Mouse (Mus musculus) heart, adult 11 months (tissue): Measurements from ENCODE around the gene Sdk2.

Source experiments
- DNase-seq: peaks from one replicate; pipeline ENCODE4 v3.0.0; 2022

The Sdk2 gene

DNA sequence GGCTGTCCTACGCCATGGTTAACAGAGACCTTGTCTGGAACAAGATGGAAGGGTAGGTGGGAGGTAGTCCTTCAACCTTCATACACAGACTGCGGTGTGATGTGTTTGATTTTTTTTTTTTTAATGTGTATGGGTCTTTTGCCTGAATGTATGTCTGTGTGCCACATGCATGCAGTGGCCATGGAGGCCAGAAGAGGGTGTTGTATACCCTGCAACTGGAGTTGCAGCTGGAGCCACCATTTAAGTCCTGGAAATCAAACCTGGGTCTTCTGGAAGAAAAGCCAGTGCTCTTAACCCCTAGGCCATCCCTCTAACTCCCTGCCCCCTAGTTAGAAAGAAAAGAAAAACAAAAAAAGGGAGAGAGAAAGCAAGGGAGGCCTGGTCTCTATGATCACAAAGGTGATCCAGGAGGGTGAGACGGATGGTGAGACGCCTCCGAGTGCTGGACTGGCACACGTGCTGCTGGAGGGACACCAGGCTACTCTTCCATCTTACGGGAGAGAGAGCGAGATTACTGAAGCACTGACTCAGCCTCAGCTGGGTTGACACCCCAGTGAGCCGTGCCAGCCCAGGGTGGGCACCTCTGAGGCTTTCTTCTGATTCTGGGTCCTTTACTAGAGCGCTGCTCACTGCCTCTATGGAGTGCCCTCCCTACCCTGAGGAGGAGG lies 334.8 kb downstream of the Sdk2 start:
- no peak for DNase-seq

DNA sequence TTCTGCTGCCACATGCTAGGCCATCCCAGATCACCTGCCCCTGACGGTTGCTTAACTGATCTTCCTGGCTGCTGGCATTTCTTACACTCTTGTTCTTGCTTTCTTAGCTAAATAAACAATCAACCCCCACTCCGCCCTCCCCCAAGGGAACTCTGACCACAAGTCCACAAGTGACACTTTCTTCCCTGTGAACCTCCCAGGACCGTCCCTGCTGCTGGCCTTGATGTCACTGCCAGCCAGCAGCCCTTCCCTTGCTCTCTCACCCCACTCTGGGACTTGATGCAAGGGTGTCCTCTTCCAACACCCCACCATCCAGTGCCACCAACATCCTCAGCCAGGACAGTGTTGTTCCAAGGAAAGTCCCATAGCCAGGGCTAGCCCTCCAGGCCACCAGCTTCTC lies 336.0 kb downstream of the Sdk2 start:
- no peak for DNase-seq

DNA sequence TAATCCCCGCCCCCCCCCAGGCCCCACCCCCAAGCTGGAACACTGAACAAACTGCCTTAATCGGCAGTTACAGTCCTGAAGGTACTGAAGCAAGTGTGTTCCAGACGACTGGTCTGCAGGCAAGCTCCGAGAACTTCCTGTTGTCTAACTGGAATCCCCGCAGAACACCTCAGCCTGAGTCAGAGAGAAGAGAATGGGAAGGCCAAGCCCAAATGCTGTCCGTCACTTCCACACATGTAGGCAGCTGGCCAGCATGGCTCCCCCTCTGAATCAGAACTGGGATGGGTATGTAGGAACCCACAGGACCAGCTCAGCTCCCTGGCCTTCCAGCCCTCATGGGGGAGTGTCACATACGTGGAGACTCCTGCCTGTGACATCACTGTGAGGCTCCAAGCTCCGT lies 336.9 kb downstream of the Sdk2 start:
- DNase-seq, result peak; percentile 93

DNA sequence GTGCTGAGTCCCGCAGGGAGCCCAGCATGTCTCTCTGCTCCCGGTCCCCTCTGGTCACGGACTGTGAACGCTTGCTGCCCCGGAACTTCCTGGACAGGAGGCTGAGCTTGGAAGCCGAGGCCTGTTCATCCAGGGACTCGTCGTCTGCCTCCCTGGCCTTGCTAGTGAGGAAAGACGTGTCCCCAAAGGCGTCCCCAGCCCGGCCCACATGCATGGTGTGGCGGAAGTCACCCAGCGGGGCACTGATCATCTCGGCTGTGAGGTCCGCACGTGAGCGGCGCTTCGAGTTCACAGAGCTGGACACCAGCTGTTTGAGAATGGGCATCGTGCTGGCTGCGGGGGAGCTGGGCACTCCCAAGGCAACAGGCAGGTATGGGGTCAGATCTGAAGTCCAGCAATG lies 337.6 kb downstream of the Sdk2 start:
- peak; percentile 95 for DNase-seq

DNA sequence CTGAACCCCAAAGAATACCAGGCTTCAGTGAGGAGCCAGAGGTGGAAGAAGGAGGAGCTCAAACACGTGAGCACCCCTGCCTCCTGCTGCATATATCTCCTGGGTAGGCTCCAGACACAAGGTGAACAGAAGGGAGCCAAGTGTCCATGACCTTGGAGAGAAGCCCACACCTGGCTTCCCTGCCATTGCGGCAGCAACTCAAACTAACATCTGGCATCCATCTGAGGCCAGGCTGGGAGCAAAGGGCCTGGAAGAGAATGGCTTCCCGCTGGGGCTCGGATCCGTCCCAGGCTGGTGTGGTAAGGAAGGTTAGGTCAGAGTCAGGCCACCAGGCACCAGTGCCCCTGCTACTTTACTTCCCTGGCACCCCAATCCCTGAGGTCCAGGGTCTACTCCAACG lies 338.9 kb downstream of the Sdk2 start:
- peak; percentile 89 for DNase-seq

DNA sequence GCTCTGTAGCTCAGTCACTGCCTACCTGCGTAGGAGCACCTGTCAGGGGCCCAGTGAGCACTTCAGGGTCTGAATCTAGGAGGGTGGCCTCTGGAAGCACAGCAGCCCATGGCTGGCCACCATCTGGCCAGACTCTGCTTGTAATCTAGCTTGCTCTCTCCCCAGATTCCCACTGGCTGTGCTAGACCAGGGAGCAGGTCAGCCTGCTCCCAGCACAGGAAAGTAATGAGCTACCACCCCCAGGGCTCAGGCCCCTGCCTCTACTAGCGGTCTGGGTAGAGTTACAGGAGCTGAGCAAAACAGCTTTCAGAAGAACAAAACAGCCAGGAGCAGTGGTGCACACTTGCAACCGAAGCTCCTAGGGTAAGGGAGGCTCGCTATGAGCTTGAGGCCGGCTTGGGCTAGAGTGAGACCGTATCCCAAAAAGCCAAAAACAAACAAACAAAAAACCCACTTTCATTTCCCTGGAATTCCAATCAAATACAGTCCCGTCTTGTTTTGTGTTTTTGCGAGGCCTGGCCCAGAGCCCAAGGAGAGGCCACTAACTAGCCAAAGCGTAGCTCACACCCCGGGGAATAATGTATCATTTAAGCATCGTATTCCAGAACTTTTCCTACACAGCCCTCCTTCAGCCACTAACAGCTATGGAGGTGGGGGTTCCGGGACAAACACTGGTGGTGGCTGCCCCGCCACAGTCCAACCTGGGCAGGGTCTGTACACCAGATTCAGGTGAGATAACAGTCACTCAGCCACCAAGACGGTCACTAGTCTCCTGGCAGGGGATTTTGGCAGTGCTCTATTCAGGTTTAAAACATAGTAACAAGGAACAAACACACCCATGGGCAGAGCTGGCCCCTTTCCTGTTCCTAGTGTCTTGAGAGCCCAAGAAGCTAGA lies 339.6 kb downstream of the Sdk2 start:
- peak; percentile 93 for DNase-seq
